Mouse (Mus musculus) gastrocnemius, postnatal 25 days (tissue): ENCODE results near the gene Srsf10. TPM values are rescaled to one million over a fixed set of nuclear protein-coding genes. Genes with fewer than 3 reads are reported as not detected.
A peak's percentile ranks its signal among the peaks of the same experiment; 100 is the strongest.

Experiments used
- DNase-seq: peaks from one replicate; pipeline ENCODE4 v3.0.0; 2022
- total RNA-seq, 2 experiments: library from RNA; stranded (reverse); gene quantifications; 1 replicate in 1 of 2; 2 replicates in 1 of 2; pipeline ENCODE4 v1.2.3; 2021

Srsf10 gene
- total RNA-seq, 2 experiments from 2014 or later = 22.6 to 25.2 TPM

DNA sequence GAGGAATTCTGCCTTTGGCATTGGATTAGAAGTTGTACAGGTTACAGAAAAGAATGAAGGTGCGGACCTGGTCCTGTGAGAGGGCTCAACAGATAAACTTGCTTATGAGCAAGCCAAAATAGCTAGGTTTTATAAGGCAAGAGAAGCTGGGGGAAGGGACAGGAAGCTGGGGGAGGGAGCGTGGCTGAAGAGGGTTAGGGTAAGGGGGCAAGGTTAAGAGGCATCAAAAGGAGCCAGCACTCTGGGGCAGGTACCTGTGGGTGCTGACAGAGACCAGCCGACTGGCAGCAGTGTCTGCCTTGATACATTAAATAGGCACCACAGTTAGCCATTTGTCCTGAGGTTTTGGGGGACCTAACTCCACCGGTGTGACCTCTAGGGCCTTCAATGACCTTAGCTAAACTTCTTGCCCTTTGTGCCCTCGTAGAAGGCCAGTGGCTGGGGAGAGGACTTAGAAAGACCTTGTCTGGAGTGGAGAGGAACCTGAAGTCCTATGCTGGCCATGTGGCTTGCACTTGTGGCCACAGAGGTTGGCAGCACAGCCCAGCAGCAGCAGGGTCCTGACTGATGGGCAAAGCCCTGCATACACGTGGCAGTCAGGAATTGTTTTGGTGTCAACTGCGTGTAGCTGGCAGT is 28.5 kb downstream of the Srsf10 start:
- DNase-seq = no peak

DNA sequence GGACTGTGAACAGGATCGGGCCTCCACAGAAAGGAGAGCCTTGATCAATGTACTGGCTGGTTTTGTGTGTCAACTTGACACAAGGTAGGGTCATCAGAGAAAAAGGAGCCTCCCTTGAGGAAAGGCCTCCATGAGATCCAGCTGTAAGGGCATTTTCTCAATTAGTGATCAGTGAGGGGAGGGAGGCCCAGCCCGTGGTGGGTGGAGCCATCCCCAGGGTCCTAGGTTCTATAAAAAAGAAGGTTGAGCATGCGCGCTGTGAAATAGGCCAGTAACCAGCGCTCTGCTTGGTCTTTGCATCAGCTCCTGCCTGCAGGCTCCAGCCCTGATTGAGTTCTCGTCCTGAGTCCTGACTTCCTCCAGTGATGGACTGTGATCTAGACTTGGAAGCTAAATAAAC is 29.0 kb downstream of the Srsf10 start:
- DNase-seq = no peak

DNA sequence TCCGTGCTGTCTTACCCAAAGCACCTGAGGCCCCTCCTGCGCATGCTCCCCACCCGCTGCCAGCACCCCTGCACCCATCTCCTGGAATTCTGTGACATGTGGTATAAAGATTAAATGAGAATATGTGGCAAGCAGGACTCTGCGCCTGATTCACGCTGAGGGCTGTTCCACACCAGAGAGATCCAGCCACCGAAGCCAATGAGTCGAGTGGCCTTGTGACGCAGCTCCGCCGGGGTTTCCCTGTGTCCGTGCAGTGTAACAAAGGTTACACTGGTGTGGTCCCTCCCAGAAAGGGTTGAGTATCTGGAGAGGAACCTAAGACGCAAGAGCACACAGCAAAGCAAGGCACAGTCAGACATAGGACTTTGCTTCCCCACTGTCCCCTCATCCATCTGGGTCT is 30.1 kb downstream of the Srsf10 start:
- no peak for DNase-seq

DNA sequence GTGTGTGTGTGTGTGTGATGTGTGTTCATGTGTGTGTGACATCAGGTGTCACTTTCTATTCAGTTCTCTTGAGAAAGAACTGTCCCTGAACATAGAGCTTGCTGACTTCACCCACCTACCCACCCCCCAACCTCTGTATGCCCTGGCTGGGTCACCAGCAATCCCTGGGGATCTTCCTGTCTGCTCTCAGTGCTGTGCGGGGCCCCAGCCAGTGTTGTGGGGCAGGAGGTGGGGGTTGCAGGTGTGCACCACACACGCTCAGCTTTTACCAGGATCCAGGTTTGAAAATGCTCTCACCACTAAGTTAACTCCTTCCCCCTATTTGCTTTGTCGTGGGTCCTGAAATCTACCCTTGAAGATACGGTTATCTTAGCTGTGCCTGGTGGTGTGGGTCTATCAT is 30.6 kb downstream of the Srsf10 start:
- no peak for DNase-seq

DNA sequence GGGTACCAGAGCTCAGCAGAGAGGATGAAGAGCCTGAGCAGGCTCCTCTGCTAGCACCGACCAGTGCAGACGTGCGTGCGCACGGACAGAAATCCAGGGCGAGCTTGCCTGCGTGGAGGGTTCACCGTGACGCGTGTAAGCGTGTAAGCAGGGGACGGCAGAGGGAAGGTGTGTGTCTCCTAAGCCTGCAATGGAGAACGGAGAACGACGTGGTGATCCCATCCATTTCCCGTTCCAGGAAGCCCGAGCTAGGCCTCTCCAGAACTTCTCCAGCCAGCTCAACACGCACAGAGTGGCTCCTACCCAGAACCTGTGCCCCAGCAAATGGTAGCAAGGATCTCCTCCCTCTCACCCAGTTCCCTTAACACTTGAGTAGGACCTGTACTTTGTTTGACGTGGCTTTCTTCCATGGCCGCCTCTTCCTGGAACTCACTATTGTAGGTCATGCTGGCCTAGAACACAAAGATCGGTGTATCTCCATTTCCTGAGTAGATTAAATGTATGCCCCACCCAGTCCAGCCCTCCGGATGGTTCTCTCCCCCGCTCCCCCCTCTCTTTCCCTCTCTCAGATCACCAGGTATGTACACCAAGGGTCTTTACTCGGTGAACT is 33.0 kb downstream of the Srsf10 start:
- no peak for DNase-seq

DNA sequence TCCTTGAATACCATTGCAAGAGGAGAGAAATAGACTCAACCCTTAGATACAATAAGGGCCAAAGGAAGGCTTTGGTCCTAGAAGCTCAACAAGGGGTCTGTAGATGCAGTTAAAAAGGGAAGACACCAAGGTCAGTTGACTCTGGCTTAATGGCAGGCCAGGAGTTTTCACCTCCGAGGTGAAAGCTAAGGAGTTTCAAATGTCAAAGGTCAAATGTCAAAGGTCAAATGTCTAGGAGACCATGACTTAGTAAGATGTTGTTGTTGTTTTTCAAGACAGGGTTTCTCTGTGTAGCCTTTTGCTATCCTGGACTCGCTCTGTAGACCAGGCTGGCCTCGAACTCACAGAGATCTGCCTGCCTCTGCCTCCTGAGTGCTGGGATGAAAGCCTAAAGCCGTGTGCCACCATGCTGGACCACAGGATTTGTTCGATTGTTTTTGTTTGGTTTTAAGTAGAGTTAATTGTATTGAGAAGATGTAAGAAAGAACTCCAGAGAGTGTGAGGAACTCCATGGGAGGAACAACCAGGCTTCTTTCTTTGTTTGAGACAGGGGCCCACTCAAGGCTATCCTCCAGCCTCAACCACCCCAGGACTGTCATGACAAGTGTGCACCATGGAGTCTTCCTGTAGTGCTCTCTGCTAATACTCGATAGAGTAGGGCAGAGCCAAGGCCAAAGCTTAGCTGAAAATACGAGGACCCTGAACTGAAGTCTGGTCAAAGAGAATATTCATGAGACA is 33.8 kb downstream of the Srsf10 start:
- no peak for DNase-seq

DNA sequence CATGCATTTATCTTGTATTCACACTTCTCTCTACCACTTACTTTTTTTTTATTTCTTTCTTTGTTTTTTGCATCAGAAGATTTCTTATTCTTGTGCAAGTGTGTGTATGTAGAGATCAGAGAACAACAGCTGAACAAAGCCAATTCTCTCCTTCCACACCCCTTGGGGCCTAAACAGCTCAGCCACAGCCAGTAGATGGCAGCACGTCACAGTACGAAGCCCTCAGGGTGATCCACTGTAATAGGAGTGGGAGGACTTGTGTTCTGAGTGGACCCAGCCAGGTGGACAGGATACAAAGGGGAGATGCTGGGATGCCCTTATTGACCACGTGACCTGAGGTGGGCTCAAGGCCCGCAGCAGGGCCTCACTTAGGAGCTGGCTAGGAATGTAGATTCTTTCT is 34.3 kb downstream of the Srsf10 start:
- DNase-seq = peak; percentile 68

DNA sequence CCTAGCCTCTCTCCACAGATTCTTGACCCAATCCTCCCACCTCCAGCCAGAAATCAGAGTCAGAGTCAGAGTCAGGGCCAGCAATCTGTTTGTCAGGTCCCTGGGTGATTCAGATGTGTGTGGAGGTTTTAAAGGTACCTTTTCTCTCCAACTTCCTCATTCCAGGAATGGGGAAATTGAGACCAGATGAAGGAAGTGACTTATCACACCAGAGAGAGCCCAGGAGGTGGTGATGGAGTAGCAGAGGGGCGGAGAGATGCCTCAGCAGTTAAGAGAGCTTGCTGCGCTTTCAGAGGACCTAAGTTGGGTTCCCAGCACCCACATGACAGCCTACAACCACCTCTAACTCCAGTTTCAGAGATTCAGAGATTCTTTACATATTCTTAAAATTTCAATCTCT is 36.0 kb downstream of the Srsf10 start:
- DNase-seq = no peak

DNA sequence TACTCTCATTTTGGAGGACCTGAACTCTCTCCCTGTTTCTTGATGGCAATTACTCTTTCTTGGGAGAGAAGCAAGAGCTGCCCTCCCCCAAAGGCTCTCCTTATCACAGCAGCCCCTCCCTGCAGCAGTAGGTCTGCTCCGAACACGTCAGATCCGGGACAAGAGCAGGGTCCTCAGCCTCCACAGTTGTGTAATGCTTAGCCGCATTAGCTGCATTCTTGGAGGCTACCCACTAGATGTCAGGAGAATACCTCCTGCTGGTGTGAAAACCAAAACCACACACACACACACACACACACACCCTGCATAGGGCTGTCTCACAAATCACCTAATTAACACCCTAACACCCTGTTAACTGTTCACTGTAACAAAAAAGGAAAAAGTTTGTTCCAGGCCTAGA is 37.3 kb downstream of the Srsf10 start:
- no peak for DNase-seq

DNA sequence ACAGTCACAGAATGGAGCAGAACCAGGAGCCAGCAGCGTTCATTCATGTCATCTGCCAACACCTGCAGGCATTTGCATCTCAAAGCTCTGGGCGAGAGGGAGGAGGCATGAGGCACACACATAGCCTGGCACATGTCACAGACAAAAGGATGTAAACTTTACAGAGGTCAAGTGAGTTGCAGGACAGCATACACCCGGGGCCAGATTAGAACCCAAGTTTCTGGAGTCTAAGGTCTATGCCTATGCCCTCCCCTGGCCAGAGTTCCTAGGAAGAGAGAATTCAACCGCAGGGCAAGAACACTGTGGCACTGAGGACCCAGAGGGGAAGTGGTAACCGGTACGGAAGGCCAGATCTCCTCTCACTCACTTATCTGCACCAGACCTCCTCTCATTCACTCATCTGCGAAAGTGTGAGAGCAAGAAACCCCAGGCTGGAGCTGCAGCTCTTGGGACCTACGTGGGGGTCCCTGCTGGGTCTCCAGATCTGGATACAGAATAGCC is 39.6 kb downstream of the Srsf10 start, which contains the start of gene Cnr2:
Gene Cnr2 (plus strand): TSS at position 324 of the 501 bp plus-strand sequence.
- DNase-seq = no peak

DNA sequence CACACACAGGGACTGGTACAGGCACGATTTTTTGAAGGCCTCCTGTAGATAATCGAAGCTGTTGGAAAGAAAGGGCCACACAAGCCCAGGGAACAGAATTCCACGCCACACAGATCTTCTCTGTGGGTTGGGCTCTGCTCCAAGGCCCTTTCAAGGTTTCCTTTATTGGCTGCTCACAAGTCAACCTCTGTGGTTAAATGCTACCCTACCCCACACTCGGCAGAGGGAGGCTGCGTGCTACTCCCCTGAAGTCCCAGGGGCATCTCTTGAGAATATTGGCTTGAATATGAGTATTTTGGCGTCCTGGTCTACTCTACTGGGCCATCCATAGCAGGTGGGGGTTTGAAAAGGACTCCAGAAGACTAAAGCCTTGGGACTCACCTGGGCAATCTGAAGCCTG is 40.6 kb downstream of the Srsf10 start:
- DNase-seq = no peak

DNA sequence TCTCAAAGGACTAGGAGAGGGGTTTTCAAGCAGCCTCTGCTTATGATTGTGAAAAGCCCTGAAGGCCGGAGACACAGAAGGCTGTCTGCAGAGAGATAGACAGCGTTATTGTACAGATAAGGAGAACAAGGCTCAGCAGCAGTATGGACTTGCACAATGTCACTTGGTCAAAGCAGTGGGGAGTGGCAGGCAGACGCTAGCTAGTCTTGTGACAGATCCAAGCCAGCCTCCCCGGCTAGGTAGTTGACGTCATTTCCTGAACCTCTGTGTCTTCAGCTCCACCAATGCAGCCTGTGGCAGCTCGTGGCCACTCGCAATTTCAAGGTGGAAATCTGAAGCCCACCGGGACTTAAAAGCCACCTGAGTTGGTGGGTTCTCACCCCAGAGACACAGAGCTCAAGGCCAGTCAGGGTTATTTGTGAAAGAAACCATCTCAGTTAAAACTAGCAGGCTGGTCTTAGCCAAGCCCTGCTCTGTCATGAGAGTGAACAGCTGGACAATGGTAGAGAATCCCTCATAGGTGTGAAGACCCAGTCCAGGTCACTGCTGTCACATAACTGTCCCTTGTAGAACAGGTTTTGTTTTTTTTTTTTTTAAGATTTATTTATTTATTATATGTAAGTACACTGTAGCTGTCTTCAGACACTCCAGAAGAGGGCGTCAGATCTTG is 43.0 kb downstream of the Srsf10 start:
- no peak for DNase-seq

DNA sequence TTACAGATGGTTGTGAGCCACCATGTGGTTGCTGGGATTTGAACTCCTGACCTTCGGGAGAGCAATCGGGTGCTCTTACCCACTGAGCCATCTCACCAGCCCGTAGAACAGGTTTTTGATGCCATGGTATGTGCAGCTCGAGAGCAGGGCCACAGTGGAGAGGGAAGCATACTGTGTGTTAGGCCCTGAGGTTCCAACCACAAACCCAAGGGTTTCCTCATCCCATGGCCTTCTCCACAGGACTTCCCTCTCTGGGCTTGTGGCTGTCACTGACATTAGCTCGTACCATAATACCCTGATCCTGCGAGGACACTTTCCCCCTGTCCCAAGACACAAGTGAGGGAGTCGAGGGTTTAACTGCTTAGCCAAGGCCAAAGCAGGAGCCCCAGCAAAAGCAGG is 43.5 kb downstream of the Srsf10 start:
- DNase-seq = no peak

DNA sequence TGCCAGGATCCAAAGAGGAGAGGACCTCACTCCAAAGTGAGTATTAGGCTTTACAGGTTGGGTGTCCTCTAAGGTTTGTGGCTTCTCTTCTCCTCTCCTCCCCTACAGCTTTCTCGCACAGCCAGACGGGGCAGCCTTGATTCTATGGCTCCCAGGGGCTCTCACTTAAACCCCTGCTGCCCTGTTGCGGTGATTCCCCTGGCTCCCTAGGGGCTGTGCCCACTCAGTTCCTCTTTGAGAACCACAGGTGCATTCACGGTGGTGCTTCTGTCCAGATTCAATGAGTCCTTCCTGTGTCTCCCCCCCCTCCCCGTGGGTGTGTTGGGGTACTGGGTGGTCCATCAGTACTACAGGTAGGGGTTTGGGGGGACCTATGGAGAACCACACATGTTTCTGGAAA is 44.5 kb downstream of the Srsf10 start:
- DNase-seq = no peak

DNA sequence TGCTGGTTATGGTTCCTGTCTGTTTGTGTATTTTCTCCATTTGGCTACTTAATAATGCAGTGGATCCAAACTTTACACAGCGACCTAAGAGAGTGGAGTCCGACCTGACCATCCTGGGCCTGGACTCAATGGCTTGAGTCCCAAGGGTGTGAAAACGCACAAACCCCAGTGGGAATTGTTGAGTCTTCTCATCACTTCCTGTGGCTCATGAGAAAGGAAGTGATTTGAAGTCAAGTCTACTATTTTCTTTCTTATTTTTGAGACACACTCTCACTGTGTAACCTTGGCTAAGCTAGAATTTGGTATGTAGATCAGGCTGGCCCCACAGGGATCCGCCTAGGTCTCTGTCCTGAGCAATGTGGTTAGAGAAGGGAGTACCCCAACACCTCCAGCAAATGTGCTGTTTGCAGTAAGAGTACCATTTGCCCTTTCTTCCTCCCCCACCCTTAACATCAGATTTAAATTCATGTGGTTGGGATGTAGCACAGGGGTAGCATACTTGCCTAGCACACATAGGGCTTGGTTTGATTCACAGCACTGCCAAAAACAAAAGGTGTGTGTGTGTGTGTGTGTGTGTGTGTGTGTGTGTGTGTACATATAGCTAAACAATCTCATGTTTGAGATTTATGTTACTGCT is 47.2 kb downstream of the Srsf10 start:
- DNase-seq = no peak

DNA sequence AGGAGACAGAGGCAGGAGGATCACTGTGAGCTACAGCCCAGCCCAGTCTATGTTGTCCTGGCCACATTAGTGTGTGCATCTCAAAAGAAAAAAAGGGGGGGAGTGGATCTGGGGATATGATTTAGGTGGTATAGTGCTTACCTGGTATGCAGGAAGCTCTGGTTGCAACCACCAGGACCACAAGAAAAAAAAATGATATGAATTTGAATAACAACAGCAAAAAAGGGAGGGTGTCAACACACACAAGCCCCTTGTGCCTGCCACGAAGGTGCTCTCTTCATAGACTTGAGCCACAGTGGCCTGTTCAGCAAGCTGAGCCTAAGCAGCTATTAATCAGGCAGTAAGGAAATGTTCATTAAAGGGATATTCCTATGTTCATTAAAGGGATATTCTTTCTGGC is 49.3 kb downstream of the Srsf10 start:
- DNase-seq = no peak

DNA sequence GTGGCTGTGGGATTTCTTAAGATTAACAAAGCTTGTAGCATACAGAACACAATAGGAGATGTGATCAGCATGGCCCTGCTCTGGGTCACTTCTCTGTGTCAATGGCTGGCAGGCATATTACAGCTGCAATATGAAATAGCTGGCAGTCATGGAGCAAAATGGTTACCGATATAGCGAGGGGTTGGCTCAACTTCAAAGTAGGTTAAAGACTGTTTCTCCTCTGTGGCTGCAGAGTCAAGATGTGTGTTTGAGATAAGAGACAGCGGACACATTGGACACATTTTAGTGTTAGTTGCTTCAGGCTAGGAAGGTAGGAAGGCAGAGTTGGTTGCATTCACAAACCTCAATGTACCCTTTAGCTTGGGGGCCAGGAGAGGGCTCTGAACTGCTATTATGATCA is 51.1 kb downstream of the Srsf10 start:
- no peak for DNase-seq

DNA sequence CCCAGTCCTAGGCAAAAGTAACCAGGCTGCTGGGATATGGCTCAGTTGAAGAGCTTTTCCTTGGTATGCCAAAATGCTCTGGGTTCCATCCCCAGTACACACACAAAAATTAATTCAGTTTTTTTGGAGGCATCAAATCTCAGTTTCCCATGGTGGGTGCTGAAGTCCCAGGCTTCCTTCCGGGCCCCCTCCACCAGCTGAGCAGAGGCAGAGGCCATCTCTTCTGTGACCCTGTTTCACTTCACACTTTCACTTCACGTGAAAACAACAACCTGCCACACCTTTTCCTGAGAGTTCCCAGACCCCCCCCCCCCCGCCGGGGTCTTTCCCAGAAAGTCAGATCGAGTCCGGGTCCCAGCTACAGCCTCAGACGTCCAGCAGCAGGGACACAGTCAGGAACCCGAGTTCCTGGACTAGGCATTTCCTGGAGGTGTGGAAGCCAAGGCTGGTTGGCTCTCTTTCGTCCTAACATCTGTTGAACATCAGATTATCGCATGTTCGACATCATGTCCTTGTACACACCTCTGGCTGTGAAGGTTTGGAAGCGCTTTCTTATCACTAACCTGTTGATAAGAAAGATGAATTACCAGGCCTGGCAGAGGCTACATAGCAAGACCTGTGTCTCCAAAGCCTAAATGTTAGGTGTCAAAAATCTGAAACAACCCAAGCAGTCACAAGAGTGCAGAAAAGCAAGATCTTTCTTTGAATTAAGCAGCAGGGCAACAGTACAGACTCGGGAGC is 53.9 kb downstream of the Srsf10 start:
- DNase-seq = no peak

DNA sequence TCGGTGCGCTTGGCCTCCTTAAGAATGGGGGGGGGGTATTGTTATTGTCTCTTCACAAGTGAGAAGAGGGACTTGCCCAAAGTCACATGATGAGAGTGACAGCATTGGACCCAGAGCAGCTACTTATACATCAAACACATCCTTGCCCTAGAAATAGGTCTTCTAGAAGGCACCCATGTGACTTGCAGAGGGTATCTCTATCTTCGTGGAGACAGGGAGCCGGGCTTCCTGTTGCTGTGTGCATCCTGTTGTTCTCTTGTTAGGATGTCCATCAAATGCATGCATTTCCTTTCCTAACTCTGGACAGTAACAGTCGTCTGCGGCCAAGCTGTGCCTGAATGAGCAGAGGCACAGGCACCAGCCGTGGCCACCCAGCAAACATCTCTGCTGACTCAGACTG is 56.0 kb downstream of the Srsf10 start:
- no peak for DNase-seq

DNA sequence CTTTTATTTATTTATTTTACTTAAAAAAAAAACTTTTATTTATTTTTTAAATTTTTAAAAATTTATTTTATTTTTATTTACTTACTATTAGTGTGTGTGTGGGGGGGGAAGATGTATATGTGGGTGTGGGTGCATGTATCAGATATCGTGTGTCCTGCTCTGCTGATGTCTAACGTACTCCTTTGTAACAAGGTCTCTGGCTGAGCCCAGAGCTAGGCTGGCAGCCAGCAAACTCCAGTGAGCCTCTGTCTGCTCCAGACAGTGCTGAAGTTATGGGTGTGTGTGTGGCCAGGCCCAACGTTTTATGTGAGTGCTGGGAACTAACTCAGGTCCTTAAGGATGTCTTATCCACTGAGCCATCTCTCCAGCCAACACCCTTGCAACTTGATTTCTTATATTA is 56.6 kb downstream of the Srsf10 start:
- no peak for DNase-seq

DNA sequence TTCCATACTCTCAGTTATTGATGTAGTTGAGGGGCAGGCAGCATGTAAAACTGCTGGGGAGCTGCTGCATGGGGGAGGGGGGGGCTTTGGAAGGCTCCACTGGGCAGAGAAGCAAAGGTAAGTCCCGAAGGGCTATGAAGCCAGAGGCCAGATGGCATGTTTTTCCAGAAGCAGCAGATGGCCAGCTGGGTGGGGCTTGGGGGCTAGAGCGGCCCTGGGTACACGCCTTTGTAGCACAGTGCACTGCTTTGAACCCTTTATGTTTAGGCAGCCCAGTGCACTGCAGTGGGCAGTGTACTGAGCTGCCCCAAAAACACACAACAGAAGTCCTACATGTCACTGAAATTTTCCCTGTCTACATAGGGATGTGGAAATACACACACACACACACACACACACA is 57.3 kb downstream of the Srsf10 start:
- no peak for DNase-seq

DNA sequence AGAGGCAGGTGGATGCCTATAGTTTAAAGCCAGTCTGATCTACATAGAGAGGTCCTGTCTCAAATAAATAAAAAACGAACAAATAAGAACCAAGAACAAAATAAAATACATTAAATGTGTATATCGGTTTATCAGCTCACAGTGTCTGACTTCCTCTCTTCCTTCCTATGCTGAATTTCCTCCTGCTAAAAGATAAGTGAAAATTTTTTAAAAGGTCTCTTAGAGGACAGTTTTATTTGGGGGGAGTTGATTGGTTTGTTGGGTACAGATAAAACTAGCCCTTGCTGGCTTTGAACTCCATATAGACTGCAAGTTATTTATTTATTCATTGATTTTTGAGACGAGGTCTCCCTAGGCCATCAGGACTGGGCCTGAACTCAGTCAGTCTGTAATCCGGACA is 57.9 kb downstream of the Srsf10 start:
- DNase-seq = no peak
